Mouse (Mus musculus) megakaryocyte-erythroid progenitor cell, adult 5-6 weeks (primary cell): ENCODE data around the gene Mc3r. TPM values are rescaled to one million over a fixed set of nuclear protein-coding genes. Genes with fewer than 3 reads are reported as not detected.

Source experiments
- ATAC-seq: replicated peaks from 2 replicates; pipeline ENCODE4 v1.8.0; 2016; ENCODE audit warnings: mild to moderate bottlenecking, inconsistent platforms; ENCODE audit not compliant: severe bottlenecking, poor library complexity, low FRiP score, low TSS enrichment
- total RNA-seq, 2 experiments: library from RNA; stranded (forward) in 1 of 2; stranded (reverse) in 1 of 2; fragments of 200-1000, 215-1000 nt in 1 of 2; fragments of >200 nt in 1 of 2; fragmentation: Nextera tagmentation in 1 of 2; gene quantifications; 2 replicates each; pipeline ENCODE4 v1.2.3; 2014 to 2017

Gene Mc3r
- total RNA-seq, 2 experiments from 2014 or later = not detected

GRCm38 (mm10) chr2:172245497-172245896 lies 2.8 kb upstream of the Mc3r start:
- no peak for ATAC-seq

GRCm38 (mm10) chr2:172249336-172249735 lies 1.0 kb downstream of the Mc3r start:
- peak; percentile 42; the same call in 1 of the 2 replicates for ATAC-seq

- no peak for ATAC-seq
Measured at GRCm38 (mm10) chr2:172256418-172256817, 8.1 kb downstream of the Mc3r start.

GRCm38 (mm10) chr2:172256956-172257355 lies 8.7 kb downstream of the Mc3r start:
- no peak for ATAC-seq

- no peak for ATAC-seq
Measured at GRCm38 (mm10) chr2:172257471-172258065, 9.3 kb downstream of the Mc3r start.

GRCm38 (mm10) chr2:172260064-172260463 lies 11.8 kb downstream of the Mc3r start:
- ATAC-seq = no peak

GRCm38 (mm10) chr2:172261441-172261840 lies 13.1 kb downstream of the Mc3r start:
- ATAC-seq = no peak

GRCm38 (mm10) chr2:172263216-172263615 lies 14.9 kb downstream of the Mc3r start:
- no peak for ATAC-seq

GRCm38 (mm10) chr2:172269907-172270306 lies 21.6 kb downstream of the Mc3r start:
- ATAC-seq = no peak

- no peak for ATAC-seq
Measured at GRCm38 (mm10) chr2:172270485-172270944, 22.2 kb downstream of the Mc3r start.

- ATAC-seq = no peak
Measured at GRCm38 (mm10) chr2:172270974-172271697, 22.8 kb downstream of the Mc3r start.

GRCm38 (mm10) chr2:172274662-172275061 lies 26.4 kb downstream of the Mc3r start:
- no peak for ATAC-seq

- no peak for ATAC-seq
Measured at GRCm38 (mm10) chr2:172276155-172276554, 27.9 kb downstream of the Mc3r start.

- ATAC-seq = no peak
Measured at GRCm38 (mm10) chr2:172278979-172279378, 30.7 kb downstream of the Mc3r start.

GRCm38 (mm10) chr2:172282071-172282710 lies 33.9 kb downstream of the Mc3r start:
- no peak for ATAC-seq

- no peak for ATAC-seq
Measured at GRCm38 (mm10) chr2:172287715-172288114, 39.4 kb downstream of the Mc3r start.

- no peak for ATAC-seq
Measured at GRCm38 (mm10) chr2:172288965-172289364, 40.7 kb downstream of the Mc3r start.

GRCm38 (mm10) chr2:172289632-172290031 lies 41.3 kb downstream of the Mc3r start:
- ATAC-seq = no peak

GRCm38 (mm10) chr2:172290474-172290873 lies 42.2 kb downstream of the Mc3r start:
- peak; percentile 94 for ATAC-seq

- no peak for ATAC-seq
Measured at GRCm38 (mm10) chr2:172291025-172291424, 42.7 kb downstream of the Mc3r start.
